Mouse (Mus musculus) forebrain, embryonic 10.5 days (tissue): Measurements from ENCODE around the gene Aatk. TPM values are rescaled to one million over a fixed set of nuclear protein-coding genes. Genes with fewer than 3 reads are reported as not detected.

Experiments used
- DNase-seq: peaks from one replicate; pipeline ENCODE4 v3.0.0-alpha.2; 2017; ENCODE audit warnings: low spot score; ENCODE audit errors: extremely low spot score
- H3K27ac ChIP-seq: fragments of 300-500 bp; sonication (generic); 2 replicates; pipeline ENCODE4 v1.5.1; 2016; ENCODE audit warnings: mild to moderate bottlenecking
- H3K27me3 ChIP-seq: fragments of 300-500 bp; sonication (generic); 2 replicates; pipeline ENCODE4 v1.6.1; 2016; ENCODE audit warnings: mild to moderate bottlenecking; ENCODE audit not compliant: poor library complexity, severe bottlenecking
- H3K36me3 ChIP-seq: fragments of 300-500 bp; sonication (generic); replicated peaks from 2 replicates; pipeline ENCODE4 v1.6.1; 2016; ENCODE audit warnings: mild to moderate bottlenecking, moderate library complexity
- H3K4me1 ChIP-seq: fragments of 300-500 bp; sonication (generic); 2 replicates; pipeline ENCODE4 v1.6.1; 2016
- H3K4me3 ChIP-seq: fragments of 300-500 bp; sonication (generic); 2 replicates; pipeline ENCODE4 v1.5.1; 2016; ENCODE audit warnings: mild to moderate bottlenecking, moderate library complexity
- H3K9me3 ChIP-seq: fragments of 300-500 bp; sonication (generic); 2 replicates; pipeline ENCODE4 v1.6.1; 2016; ENCODE audit warnings: mild to moderate bottlenecking, moderate library complexity
- WGBS: fragments of 180-500 bp; shearing (Covaris S2); methylation state at CpG from one replicate; pipeline ENCODE4 v1.1.7; 2016; 5-methylcytosine and 5-hydroxymethylcytosine counted together
- polyA plus RNA-seq: library from polyadenylated mRNA; unstranded; fragments of >200 nt; fragmentation: Nextera tagmentation; extraction: Ambion mirVana; gene quantifications from 2 replicates; pipeline ENCODE4 v1.2.1, GENCODE M21; 2016

Gene Aatk
- polyA plus RNA-seq, 1 experiment from 2014 or later, result 1.8 TPM

DNA sequence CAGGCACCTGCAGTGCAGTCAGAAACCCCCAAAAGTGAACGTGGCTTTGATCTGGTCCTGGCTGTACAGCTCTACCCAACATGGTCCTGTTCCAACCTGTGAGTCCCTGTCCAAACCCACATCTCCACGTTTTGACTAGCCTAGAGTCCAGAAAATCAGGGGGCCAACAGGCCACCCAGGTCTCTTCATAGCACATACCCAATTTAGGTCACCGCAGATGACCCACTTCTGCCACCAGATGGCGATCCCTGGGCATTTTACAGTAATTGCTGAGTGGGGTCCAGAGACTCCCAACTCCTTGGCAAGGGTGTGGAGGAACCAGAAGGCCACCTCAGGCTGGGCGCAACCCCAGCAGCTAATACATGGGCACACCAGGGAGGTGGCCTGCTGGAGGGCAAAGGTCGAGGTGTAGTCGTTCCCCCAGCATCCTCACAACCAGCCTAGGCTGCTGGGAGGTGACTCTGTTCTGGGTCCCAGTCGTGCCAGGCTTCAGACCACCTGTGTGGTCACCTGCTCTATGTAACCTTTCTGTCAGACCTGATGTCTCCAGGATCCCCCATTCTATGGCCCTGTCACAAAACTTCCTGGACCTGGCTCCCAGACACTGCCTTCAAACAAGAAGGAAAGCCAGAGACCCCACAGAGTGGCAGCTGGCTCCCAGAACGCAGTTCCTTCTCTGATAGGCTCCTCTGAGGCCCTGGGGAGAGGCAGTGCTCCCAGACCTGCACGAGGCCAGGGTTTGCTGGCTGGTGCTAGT, 16.6 kb downstream of the Aatk start:
- Histone ChIP-seq H3K27ac (peak overlapping the region; percentile 31; the same call in 1 of the 2 replicates), H3K4me3 (no peak overlapping the region), H3K36me3 (no peaks in the 10 kb centered on the region), H3K27me3 (no peaks in the 10 kb centered on the region), H3K9me3 (no peaks in the 10 kb centered on the region), H3K4me1 (peaks cover 60% of the 10 kb centered on the region)
- DNase-seq, result peak; percentile 70
- WGBS, result 43% methylated on average over 10 of the region's 10 CpGs

DNA sequence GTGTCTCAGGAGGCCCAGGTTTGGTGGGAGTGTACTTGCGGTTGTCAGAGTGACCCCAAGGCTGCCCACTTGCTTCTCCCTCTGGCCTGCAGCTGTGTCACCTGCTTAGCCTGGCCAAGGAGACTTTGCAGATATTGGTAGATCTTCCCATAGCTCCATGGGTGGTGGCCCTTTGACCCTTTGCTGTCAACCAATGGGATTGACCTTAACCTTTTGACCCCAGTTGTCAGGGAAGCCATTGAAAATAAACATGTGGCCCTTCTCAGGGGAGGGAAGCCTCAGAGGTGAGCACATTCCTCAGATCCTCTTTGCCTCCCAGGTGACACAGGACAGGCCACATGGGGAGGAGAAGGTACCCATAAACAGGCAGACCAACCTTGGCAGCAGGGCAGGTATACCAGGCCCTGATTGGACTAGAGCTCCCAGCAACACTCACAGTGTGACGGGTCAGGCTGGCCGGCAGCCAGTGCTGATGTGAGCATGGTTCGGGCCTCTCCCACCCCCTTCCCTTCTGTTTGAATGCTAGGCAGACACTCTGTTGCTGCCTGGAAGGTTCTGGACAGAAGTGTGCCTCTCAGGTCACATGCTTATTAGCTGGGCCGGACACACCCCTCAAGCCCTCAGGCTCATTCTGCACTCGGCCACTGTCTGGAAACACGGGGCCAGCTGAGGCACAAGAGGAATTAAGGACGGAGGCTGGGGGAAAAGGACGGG, 17.4 kb downstream of the Aatk start:
- 54% methylated on average over 9 of the region's 9 CpGs for WGBS
- Histone ChIP-seq H3K27ac (peak overlapping the region; percentile 31), H3K36me3 (no peaks in the 10 kb centered on the region), H3K4me1 (peaks cover 56% of the 10 kb centered on the region), H3K27me3 (no peaks in the 10 kb centered on the region), H3K4me3 (no peak overlapping the region), H3K9me3 (no peaks in the 10 kb centered on the region)
- DNase-seq, result no peak

DNA sequence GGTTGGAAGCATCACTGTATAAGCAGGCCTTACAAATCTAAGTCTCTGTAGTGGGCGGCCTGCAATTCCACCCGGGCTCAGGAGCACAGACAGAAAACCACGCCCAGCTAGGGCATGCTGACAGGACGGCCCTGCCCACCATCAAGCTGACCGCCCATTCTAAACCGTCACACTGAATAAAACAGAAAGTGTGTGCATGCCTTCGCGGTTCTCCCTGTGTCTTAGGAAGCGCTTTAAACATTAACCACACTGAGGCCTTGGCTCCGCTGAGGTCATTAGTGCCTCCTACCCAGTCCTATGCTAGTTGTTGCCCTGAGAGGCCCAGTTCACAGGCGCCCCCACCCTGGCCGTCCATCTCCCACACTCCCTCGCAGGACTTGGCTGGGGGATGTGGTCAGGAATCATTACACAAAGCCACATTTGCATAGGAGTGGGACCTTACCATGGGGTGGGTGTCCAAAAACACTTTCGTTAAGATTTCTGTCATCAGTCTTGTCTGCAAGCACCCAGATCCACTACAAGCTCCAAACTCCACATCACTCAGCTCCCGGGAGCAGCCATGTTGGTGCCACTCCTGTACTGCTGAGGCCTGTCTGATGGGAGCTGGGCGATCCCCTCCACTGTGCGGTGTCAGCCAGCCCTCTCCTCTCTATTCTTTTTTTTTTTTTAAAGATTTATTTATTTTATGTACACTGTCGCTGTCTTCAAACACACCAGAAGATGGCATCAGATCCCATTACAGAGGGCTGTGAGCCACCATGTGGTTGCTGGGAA, 18.5 kb downstream of the Aatk start:
- no peak overlapping the region for H3K4me3 ChIP-seq
- H3K27ac ChIP-seq, result no peak overlapping the region
- no peaks in the 10 kb centered on the region for H3K36me3 ChIP-seq
- H3K27me3 ChIP-seq, result no peaks in the 10 kb centered on the region
- H3K4me1 ChIP-seq, result peaks cover 52% of the 10 kb centered on the region
- no peak for DNase-seq
- H3K9me3 ChIP-seq, result no peaks in the 10 kb centered on the region
- WGBS, result 85% methylated on average over 18 of the region's 18 CpGs

DNA sequence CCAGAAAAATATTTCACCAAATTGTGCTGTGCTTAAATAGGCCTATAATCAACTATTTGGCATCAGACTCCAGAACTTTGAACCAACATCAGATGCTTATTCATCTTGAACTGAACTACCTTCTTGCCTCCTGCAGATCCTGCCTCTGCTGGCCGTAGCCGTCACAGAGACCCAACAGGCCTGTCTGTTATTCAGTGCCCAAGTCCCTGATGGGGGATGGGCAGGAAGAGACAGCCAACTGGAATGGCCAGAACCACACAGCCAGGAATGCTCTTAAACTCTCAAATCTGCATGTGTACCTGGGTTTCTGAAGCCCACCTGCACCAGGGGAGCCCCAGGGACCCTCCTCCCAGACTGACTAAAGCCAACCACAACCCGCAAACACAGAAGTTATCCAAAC, 20.0 kb downstream of the Aatk start:
- Histone ChIP-seq H3K4me1 (peaks cover 54% of the 10 kb centered on the region), H3K36me3 (no peaks in the 10 kb centered on the region)
- 83% methylated on average over 3 of the region's 3 CpGs for WGBS

DNA sequence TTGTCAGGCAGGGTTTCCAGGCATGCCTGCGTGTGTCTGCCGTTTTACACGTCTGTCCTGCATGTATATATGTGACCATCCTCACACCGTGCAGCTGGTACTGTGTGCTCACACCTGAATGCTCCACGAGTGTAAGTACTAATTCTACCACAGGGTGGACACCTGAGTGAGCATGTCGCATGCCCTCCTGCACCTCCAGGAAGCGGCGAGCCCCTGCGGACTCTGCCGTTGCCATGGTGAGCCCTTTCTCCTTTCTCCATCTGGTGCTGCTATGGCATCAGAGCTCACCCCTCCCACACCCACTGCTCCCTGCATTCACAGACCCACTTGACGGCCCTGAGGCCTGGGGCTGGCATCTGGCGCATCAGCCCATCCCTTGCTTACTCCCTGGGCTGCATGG, 24.1 kb downstream of the Aatk start:
- no peaks in the 10 kb centered on the region for H3K9me3 ChIP-seq
- 69% methylated on average over 12 of the region's 12 CpGs for WGBS
- H3K4me3 ChIP-seq, result no peak overlapping the region
- H3K27ac ChIP-seq, result peak overlapping the region; percentile 62
- H3K27me3 ChIP-seq, result peaks cover 8% of the 10 kb centered on the region; the same call in 1 of the 2 replicates
- no peaks in the 10 kb centered on the region for H3K36me3 ChIP-seq
- DNase-seq, result no peak
- H3K4me1 ChIP-seq, result peaks cover 66% of the 10 kb centered on the region

More for the DNA sequence above, 20.0 kb downstream of the Aatk start:
- Histone ChIP-seq H3K27me3 (no peaks in the 10 kb centered on the region), H3K9me3 (no peaks in the 10 kb centered on the region), H3K27ac (0 out of 2 replicates have a peak overlapping the region, but pooled peaks have one; percentile 30), H3K4me3 (no peak overlapping the region)
- DNase-seq, result no peak

DNA sequence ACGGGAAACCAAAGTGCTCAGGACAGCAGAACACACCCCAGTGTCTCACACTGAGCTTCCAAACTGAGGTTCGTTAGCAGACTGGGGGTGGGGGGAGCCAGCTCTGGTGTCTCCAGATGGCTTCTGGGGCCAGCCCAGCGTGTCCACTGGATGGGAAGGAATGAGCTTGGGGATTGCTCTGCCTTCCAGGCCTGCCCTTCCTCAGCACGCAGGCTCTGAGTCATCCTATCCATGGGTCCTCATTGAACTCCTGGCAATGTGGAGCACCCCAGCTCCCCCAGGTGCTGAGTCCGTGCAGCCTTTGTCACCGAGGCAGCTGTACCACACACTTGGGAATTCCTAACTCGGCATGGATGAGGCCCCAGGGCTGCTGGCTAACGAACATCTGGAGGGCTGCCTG, 24.8 kb downstream of the Aatk start:
- no peak overlapping the region for H3K4me3 ChIP-seq
- peaks cover 67% of the 10 kb centered on the region for H3K4me1 ChIP-seq
- peak overlapping the region; percentile 62 for H3K27ac ChIP-seq
- H3K27me3 ChIP-seq, result peaks cover 8% of the 10 kb centered on the region; the same call in 1 of the 2 replicates
- no peak for DNase-seq
- no peaks in the 10 kb centered on the region for H3K9me3 ChIP-seq
- H3K36me3 ChIP-seq, result no peaks in the 10 kb centered on the region
- 54% methylated on average over 8 of the region's 8 CpGs for WGBS

DNA sequence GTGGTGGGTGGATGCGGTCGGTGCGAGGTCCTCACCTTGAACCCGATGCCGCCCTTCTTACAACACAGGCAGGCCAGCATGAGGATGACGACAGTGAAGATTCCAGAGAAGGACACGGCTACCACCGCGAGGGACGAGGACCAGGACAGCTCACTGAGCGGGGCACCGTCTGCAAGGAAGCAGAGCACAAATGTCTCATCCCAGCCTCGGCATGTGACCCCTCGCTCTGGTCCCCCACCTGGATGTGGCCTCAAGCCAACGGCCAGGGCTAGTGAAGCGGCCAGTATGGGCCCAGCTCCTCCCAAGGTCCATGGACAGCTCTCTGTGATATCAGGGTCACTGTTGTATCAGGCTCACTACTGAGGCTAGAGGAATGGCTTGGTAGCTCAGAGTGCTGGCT, 25.6 kb downstream of the Aatk start:
- Histone ChIP-seq H3K4me3 (no peak overlapping the region), H3K36me3 (no peaks in the 10 kb centered on the region), H3K27me3 (peaks cover 11% of the 10 kb centered on the region), H3K27ac (peak overlapping the region; percentile 77; the same call in 1 of the 2 replicates), H3K9me3 (no peaks in the 10 kb centered on the region), H3K4me1 (peaks cover 67% of the 10 kb centered on the region)
- no peak for DNase-seq
- 93% methylated on average over 16 of the region's 16 CpGs for WGBS

DNA sequence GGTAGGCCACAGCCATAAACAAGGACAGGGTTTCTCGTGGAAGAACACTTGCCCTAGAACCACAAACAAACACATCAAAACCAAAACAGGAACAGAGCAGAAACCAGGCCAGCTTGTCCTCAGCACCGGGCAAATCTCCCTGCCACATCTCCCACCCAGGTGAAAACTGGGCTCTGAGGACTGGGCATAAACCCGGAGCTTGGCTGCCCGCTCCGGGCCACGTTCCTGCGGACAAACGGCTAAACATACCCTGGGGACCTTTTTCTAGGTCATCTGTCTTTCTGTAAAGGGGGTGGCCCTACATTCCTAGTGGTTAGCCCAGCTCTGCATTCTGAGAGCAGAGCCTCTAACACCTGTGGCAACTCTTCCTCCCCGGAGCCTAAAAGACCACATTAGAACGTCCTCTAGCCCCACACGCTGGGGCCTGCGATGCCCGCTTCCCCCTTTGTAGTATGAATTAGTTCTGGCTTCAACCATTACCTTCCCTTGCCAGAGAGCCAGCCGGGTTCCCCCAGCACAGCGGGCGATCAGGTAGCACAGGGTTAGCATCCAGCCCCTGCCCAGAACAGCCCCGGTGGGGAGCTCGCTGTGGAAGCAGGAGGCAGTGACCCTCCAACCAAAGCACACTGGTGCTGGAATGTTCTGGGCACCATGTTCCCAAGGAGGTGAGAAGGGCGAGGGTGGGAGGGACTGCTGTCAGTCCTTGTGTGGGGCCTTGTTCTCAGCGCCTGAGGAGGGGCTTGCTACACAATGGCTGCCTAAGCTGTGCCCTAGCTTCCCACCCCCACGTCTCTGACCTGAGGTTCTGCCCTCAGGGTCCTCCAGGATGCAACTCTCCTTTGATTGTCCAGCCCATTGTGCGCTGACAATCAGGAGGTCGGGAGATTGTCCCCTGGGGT, 27.2 kb downstream of the Aatk start:
- peaks cover 20% of the 10 kb centered on the region for H3K27me3 ChIP-seq
- no peak for DNase-seq
- H3K36me3 ChIP-seq, result no peaks in the 10 kb centered on the region
- no peak overlapping the region for H3K4me3 ChIP-seq
- no peaks in the 10 kb centered on the region for H3K9me3 ChIP-seq
- H3K27ac ChIP-seq, result peak overlapping the region; percentile 77
- 54% methylated on average over 23 of the region's 23 CpGs for WGBS
- peaks cover 75% of the 10 kb centered on the region for H3K4me1 ChIP-seq

DNA sequence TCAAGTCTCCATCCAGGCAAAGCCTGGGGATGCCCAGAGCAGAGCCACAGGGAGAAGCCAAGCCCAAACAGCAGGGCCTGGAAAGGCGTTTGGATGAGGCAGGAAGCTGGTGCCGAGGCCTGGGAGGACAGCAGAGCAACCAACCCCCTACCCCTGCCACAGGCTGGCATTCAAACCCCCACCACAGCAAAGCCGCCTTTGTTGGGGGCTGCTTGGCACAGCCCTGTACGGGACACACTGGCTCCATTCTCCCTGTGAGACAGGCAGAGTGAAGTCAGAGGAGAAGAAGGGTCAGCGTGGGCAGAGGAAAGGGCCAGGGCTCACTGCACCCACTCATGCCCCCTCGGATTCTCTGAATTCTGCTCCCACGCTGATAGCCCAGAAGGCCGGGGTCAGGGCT, 30.0 kb downstream of the Aatk start:
- 94% methylated on average over 8 of the region's 8 CpGs for WGBS
- H3K27me3 ChIP-seq, result peaks cover 43% of the 10 kb centered on the region

DNA sequence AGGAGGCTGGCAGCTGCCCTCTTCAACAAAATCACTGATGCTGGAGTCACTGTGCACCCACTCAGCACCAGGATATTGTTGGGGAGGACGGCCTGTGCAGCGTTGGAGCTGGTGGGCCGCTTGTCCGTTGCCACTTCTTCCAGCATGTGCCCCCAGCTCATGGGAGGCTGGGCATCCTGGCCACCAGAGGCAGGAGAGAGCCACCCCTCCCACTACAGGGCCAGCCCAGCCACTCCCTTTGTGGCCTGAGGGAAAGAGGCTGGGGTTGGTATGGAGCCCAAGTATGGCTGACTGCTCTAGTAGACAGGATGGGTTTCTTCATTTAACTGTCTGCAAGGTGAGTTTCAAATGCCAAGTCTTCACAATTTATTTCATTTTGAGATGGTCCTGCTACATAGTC, 32.2 kb downstream of the Aatk start:
- Histone ChIP-seq H3K27ac (0 out of 2 replicates have a peak overlapping the region, but pooled peaks have one; percentile 27), H3K36me3 (no peaks in the 10 kb centered on the region), H3K9me3 (no peaks in the 10 kb centered on the region), H3K4me1 (peaks cover 63% of the 10 kb centered on the region), H3K27me3 (peaks cover 60% of the 10 kb centered on the region), H3K4me3 (no peak overlapping the region)
- DNase-seq, result no peak
- WGBS, result 97% methylated on average over 4 of the region's 4 CpGs

More for the DNA sequence above, 30.0 kb downstream of the Aatk start:
- H3K27ac ChIP-seq, result peak overlapping the region; percentile 51
- no peaks in the 10 kb centered on the region for H3K9me3 ChIP-seq
- DNase-seq, result no peak
- H3K4me1 ChIP-seq, result peaks cover 76% of the 10 kb centered on the region
- no peaks in the 10 kb centered on the region for H3K36me3 ChIP-seq
- H3K4me3 ChIP-seq, result no peak overlapping the region

DNA sequence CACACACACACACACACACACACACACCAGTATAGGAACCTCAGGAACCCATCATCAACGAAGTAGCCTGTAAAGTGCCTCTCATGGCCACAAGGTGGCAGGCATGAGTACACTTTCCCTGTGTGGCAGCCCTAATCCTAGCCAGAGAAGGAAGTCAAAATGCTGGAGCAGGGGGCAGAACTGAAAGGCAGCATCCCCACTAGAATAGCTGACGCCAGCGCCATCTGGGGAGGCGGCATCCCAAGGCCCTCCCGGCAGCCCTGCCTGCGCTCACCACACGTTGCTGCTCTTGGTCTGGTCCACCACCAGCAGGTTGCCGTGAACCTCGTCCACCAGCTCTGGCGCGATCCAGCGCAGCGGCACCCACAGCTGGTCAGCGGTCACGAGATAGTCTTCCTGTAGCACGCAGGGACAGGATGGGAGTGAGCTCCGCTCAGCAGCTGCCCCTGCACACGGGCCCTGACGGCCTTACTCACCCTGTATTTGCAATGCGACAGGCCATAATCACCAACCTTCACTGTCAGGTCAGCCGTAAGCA, 33.7 kb downstream of the Aatk start:
- Histone ChIP-seq H3K9me3 (no peaks in the 10 kb centered on the region), H3K4me1 (peaks cover 48% of the 10 kb centered on the region), H3K36me3 (no peaks in the 10 kb centered on the region), H3K27ac (peak overlapping the region; percentile 78), H3K27me3 (peaks cover 52% of the 10 kb centered on the region), H3K4me3 (peak overlapping the region; percentile 48)
- peak; percentile 81 for DNase-seq
- WGBS, result 18% methylated on average over 21 of the region's 21 CpGs
